Mouse (Mus musculus): ENCODE data around the gene Fam216a. TPM values are rescaled to one million over a fixed set of nuclear protein-coding genes. Genes with fewer than 3 reads are reported as not detected.
A peak's percentile ranks its signal among the peaks of the same experiment; 100 is the strongest.
"Not testable (repeated sequence)": the region's sequence is repeated elsewhere in the genome, so short reads cannot be mapped to it uniquely, and the experiment has no call there.

Fam216a gene
- 54.7 and 59.1 TPM in 2 replicates for polyA plus RNA-seq (2015; fragmentation: Nextera tagmentation; extraction: Ambion mirVana)

DNA sequence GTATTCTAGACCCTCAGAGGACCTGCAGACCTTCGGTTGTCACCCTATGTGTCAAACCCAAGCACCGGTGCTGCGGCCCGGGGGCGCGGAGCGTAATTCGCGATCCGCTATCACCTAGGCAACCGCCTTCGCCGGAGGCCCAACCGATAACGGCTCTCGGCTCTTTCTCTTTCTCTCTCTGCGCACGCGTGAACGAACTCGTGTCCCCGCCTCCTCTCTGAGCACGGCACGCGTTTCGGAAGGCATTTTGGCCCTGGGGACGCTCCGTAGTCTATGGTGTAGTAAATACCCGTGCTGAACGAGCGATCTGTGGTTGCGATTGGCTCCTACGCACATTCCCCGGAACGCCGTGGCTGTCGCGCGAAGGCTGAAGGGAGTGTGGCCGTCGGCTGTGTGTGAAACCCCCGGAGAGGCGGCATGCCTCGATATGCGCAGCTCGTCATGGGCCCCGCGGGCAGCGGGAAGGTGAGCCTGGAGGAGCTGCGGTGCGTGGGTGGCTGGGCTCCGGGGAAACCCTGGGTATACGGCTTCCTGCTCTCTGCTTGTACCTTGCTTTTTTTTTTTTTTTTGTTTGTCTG, at the start of gene Fam216a:
Fam216a (minus strand) TSS at position 173 of the 578 bp plus-strand sequence.
- ATAC-seq (ENCODE audit: insufficient read depth, low FRiP score, low read depth) = peak; percentile 94
- Histone ChIP-seq H3K9ac (peak within 1 kb of the TSS; percentile 59), H3K4me3 (replicated peaks) (peak within 1 kb of the TSS; percentile 57), H3K27me3 (replicated peaks) (no peaks in the 10 kb centered on the region), H3K4me1 (peaks cover 7% of the 10 kb centered on the region), H3K9me3 (no peaks in the 10 kb centered on the region), H3K4me2 (peak within 1 kb of the TSS; percentile 81), H3K27ac (peak within 1 kb of the TSS; percentile 95), H3K36me3 (peaks cover 12% of the 10 kb centered on the region)
- WGBS = under 1% methylated on average over 53 of the region's 53 CpGs

DNA sequence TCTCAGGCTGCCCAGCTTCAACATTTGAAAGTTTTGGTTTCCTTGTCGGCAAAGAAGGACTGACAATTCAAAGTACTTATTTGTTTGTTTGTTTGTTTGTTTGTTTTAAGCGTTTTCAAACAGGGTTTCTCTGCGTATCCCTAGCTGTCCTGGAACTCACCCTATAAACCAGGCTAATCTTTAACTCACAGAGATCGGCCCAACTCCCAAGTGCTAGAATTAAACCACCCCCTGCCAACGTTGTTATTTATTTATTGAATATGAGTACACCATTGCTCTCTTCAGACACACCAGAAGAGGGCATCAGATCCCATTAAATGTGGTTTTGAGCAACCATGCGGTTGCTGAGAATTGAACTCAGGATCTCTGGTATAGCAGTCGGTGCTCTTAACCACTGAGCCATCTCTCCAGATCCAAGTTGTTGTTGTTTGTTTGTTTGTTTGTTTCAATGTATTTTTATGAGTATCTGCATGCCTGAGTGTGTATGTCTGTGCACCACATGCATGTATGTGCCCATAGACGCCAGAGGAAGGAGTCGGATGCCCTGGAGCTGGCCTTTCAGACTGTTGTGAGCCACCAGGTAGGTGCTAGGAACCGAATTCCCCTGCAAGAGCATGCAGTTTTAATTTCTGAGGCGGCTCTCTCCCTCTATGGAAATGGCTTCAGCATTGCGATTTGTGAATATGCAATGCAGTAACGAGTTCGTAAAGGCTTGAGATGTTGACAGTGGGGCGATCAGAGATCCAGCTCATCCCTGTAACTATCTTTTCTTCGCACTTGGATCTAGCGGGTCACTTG, 49.3 kb upstream of the Fam216a start, which contains the start of gene Anapc7:
Anapc7 (plus strand) TSS at position 423 of the 798 bp plus-strand sequence.
- ATAC-seq (ENCODE audit: insufficient read depth, low FRiP score, low read depth) = peak; percentile 21
- H3K9ac ChIP-seq = peak within 1 kb of the TSS; percentile 87
- H3K27me3 ChIP-seq (replicated peaks) = no peaks in the 10 kb centered on the region
- peaks cover 13% of the 10 kb centered on the region for H3K4me1 ChIP-seq
- H3K36me3 ChIP-seq = no peaks in the 10 kb centered on the region
- peak within 1 kb of the TSS; percentile 99 for H3K4me3 ChIP-seq (replicated peaks)
- WGBS = 16% methylated on average over 17 of the region's 17 CpGs
- no peaks in the 10 kb centered on the region for H3K9me3 ChIP-seq
- H3K4me2 ChIP-seq = peak within 1 kb of the TSS; percentile 96
- H3K27ac ChIP-seq = peak within 1 kb of the TSS; percentile 92

DNA sequence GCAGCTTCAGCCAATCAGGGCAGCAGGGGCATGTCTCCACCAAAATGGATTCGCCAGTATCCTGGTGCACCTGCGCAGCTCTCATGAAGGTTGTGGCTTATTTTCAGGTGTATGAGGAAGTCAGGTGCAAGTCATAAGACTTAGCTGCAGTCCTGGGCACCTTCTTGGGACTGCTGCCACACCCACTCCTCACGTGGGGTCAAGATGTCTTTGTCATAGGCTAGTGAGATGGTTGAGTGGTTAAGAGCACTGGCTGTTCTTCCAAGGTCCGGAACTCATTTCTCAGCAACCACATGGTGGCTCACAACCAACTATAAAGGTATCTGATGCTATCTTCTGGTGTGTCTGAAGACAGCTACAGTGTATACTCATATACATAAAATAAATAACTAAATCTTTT, 48.5 kb upstream of the Fam216a start:
- not testable (repeated sequence) for H3K4me2 ChIP-seq; H3K36me3 ChIP-seq; ATAC-seq (ENCODE audit: insufficient read depth, low FRiP score, low read depth); H3K27me3 ChIP-seq (replicated peaks); H3K9me3 ChIP-seq; H3K4me3 ChIP-seq (replicated peaks); H3K9ac ChIP-seq; H3K27ac ChIP-seq
- H3K4me1 ChIP-seq = peaks cover 13% of the 10 kb centered on the region
- WGBS = 56% methylated on average over 4 of the region's 4 CpGs

DNA sequence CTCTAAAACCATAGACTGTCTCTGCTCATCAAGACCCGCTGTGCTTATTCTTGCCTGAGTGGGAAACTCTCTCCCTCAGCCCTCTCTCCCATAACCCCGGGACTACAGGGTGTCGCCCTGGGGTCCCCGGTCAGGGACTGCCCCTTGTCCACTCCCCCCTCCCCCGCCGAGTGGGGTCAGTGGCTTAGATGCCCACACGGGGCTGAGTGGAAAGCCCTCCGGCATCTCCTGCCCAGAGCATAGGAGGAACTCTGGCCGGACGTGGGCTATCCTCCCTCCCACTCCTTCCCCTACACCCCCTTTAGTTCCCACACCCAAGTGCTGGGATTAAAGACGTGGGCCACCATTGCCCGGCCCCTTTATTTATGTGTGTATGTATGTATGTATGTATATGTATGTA, 43.3 kb upstream of the Fam216a start:
- Histone ChIP-seq H3K4me3 (replicated peaks) (no peak overlapping the region), H3K27ac (no peak overlapping the region), H3K27me3 (replicated peaks) (no peaks in the 10 kb centered on the region), H3K9me3 (no peaks in the 10 kb centered on the region), H3K4me1 (peaks cover 7% of the 10 kb centered on the region), H3K36me3 (no peaks in the 10 kb centered on the region), H3K4me2 (no peak overlapping the region), H3K9ac (no peak overlapping the region)
- ATAC-seq (ENCODE audit: insufficient read depth, low FRiP score, low read depth) = 0 out of 2 replicates have a peak, but pooled peaks have one; percentile 14
- 85% methylated on average over 12 of the region's 12 CpGs for whole genome bisulfite sequencing

DNA sequence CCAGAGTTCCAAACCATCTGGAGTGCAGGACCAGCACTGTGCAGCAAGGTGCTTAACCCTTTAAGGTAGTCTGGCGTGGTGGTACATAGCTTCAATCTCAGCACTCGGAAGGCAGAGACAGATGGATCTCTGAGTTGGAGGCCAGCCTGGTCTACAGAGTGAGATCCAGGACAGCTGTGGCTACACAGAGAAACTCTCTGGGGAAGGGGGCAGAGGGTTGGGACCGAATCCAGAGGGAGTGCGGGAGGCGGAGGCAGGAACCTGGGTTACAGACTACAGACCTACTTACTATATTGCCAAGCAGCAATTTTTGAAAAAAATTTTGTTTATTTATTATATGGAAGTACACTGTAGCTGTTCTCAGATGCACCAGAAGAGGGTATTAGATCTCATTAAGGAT, 42.2 kb upstream of the Fam216a start:
- no peak overlapping the region for H3K27ac ChIP-seq
- no peak overlapping the region for H3K4me2 ChIP-seq
- H3K9ac ChIP-seq = no peak overlapping the region
- H3K4me3 ChIP-seq (replicated peaks) = no peak overlapping the region
- H3K4me1 ChIP-seq = peaks cover 7% of the 10 kb centered on the region
- peaks cover 8% of the 10 kb centered on the region; the same call in 1 of the 2 replicates for H3K36me3 ChIP-seq
- 81% methylated on average over 5 of the region's 5 CpGs for WGBS
- no peaks in the 10 kb centered on the region for H3K27me3 ChIP-seq (replicated peaks)
- no peaks in the 10 kb centered on the region for H3K9me3 ChIP-seq
- no peak for ATAC-seq (ENCODE audit: insufficient read depth, low FRiP score, low read depth)

DNA sequence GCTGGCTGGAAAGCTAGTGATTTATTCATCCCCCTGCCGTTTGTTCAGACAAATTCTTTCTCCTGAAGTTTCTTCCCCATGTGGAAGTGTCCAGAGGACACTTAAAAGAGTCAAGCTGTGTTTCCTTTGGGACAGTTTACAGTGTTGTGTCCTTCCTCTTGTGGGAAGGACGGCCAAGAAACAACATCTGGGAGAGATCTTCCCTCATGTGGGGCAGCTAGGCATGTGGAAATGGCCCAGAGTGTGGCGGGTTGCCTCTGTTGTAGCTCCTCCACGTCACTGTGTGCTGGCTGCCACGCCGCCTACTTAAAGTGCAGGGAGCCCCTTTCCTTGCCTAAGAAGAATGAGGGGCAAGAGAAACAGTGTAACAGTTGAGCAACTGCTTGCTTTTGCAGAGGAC, 40.7 kb upstream of the Fam216a start:
- ATAC-seq (ENCODE audit: insufficient read depth, low FRiP score, low read depth) = no peak
- Histone ChIP-seq H3K4me2 (no peak overlapping the region), H3K27ac (0 out of 2 replicates have a peak overlapping the region, but pooled peaks have one; percentile 21), H3K9me3 (no peaks in the 10 kb centered on the region), H3K27me3 (replicated peaks) (no peaks in the 10 kb centered on the region), H3K9ac (no peak overlapping the region), H3K4me1 (peaks cover 7% of the 10 kb centered on the region), H3K36me3 (peaks cover 8% of the 10 kb centered on the region; the same call in 1 of the 2 replicates), H3K4me3 (replicated peaks) (no peak overlapping the region)
- WGBS = 44% methylated on average over 6 of the region's 6 CpGs

DNA sequence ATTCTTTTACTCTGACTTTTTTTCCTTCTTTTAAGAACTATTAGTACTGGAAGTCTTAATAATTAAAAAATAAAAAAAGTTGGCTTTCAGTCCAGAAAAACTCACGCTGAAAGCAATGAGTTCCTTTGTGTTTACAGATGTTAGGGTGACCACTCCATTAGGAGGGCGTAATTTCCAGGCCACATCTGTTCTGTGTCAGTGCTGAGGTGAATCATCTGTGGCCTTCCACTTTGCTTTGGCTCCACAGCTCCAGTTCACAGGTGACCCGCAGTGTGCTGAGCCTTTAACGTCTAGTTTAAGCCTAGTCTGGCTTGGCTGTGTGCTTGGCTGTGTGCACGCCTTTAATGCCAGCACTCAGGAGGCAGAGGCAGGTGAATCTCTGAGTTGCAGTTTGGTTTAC, 39.7 kb upstream of the Fam216a start:
- H3K27ac ChIP-seq = no peak overlapping the region
- no peak overlapping the region for H3K9ac ChIP-seq
- ATAC-seq (ENCODE audit: insufficient read depth, low FRiP score, low read depth) = no peak
- H3K4me2 ChIP-seq = no peak overlapping the region
- no peak overlapping the region for H3K4me3 ChIP-seq (replicated peaks)
- H3K9me3 ChIP-seq = no peaks in the 10 kb centered on the region
- H3K27me3 ChIP-seq (replicated peaks) = no peaks in the 10 kb centered on the region
- 48% methylated on average over 5 of the region's 5 CpGs for WGBS
- H3K36me3 ChIP-seq = peaks cover 9% of the 10 kb centered on the region
- H3K4me1 ChIP-seq = peaks cover 7% of the 10 kb centered on the region

DNA sequence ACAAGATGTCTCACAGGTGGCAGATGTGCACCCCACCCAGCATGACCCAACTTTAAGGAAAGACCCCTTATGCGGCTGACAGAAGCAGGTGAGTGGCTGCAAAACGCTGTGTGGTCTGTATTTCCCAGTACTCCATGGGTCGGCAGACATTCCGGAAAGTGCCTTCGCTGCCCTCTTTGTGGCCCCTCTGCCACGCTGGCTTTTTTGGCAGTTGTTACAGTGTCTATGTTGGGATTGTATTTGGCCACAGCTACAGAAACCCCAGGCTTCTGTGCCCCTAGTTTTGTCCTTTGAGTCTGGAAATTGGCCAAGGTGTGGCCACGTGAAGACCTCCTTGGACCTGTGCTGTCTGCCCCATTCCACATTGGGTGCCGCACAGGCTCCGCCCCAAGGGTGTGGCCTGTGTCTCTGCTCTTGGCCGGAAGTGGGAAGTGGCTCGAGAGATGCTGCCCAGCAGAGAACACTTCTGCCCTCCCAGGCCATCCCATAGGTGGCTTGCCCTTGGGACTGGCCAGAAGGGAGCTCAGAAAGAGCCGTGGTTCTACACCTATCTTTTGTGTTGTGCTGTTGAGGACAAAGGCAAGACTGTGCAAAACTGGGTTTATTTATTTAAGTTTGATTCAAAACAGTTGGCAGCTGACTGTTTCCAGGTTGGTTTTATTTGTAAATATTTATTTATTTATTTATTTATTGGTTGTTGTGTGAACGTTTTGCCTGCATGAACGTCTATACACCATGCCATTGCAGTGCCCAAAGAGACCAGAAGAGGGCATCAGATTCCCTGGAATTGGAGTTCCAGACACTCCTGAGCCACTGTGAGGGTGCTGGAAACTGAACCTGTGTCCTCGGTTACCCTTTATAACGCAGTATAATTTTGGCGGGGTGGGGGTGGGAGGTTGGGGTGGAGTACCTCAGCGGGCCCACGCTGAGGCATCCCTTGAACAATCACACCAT, 37.8 kb upstream of the Fam216a start:
- 88% methylated on average over 19 of the region's 19 CpGs for WGBS
- no peak overlapping the region for H3K27ac ChIP-seq
- H3K4me3 ChIP-seq (replicated peaks) = no peak overlapping the region
- H3K27me3 ChIP-seq (replicated peaks) = no peaks in the 10 kb centered on the region
- H3K9me3 ChIP-seq = no peaks in the 10 kb centered on the region
- H3K4me1 ChIP-seq = peaks cover 7% of the 10 kb centered on the region
- H3K4me2 ChIP-seq = no peak overlapping the region
- peaks cover 28% of the 10 kb centered on the region for H3K36me3 ChIP-seq
- H3K9ac ChIP-seq = no peak overlapping the region
- no peak for ATAC-seq (ENCODE audit: insufficient read depth, low FRiP score, low read depth)

DNA sequence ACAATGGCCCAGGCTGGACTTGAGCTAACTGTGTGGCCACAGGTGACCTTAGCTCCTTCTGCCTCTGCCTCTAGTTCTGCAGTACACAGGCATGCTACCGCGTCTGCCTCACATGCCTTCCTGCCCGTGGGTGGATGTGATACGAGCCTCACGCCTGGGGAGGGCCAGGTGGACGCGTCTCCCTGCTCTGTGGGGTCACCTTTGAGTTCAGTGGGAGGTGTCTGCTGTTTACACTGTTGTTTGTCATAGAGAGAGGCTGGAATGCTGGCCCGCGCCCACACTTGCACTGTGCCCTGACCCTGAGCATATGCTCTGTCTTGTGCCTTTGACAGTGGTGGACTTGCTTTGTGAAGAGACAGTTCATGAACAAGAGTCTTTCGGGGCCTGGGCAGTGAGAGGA, 33.4 kb upstream of the Fam216a start:
- H3K9ac ChIP-seq = no peak overlapping the region
- 82% methylated on average over 10 of the region's 10 CpGs for WGBS
- H3K4me3 ChIP-seq (replicated peaks) = no peak overlapping the region
- H3K4me1 ChIP-seq = peaks cover under 1% of the 10 kb centered on the region
- H3K27ac ChIP-seq = no peak overlapping the region
- no peak overlapping the region for H3K4me2 ChIP-seq
- no peaks in the 10 kb centered on the region for H3K9me3 ChIP-seq
- no peaks in the 10 kb centered on the region for H3K27me3 ChIP-seq (replicated peaks)
- H3K36me3 ChIP-seq = peaks cover 46% of the 10 kb centered on the region
- no peak for ATAC-seq (ENCODE audit: insufficient read depth, low FRiP score, low read depth)

DNA sequence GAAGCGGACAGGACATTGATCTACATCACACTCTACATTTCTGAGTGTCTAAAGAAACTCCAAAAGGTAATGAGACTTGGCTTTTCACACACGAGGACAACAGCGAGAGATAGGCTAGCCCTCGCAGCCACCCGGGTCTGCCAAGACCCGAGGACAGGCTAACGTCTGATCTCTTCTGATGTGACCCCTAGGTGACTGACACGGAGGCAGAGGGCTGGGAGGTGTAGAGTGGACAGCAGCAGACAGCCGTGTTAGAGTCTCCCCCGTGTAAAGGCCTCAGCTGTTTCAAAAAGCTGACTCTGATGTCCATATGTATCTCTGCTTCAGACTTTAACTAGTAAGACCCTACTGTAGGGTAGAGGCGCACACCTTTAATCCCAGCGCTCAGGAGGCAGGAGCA, 31.2 kb upstream of the Fam216a start:
- Histone ChIP-seq H3K36me3 (peaks cover 38% of the 10 kb centered on the region), H3K27me3 (replicated peaks) (no peaks in the 10 kb centered on the region), H3K9ac (no peak overlapping the region), H3K4me1 (peaks cover 3% of the 10 kb centered on the region), H3K4me3 (replicated peaks) (no peak overlapping the region), H3K9me3 (no peaks in the 10 kb centered on the region), H3K27ac (no peak overlapping the region), H3K4me2 (no peak overlapping the region)
- 88% methylated on average over 12 of the region's 12 CpGs for WGBS
- no peak for ATAC-seq (ENCODE audit: insufficient read depth, low FRiP score, low read depth)

DNA sequence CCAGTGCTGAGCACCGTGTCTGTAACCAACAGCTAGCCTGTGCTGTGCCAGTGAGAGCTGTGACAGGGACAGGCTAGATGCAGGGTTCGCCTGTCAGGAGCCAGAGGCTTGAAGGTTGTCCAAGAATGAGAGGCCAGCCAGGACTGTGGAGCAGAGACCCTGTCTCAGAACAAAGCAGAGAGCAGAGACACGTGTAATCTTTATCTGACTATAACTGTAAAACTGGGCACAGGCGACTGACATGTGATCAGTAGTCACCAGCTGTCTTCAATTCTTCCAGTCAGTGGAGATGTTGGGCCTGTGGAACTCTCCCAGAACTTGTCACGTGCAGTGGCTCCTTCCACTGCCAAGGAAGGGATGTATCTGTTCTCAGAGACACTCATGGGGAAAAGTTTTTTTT, 30.6 kb upstream of the Fam216a start:
- no peak overlapping the region for H3K4me2 ChIP-seq
- no peak overlapping the region for H3K9ac ChIP-seq
- no peaks in the 10 kb centered on the region for H3K9me3 ChIP-seq
- H3K4me1 ChIP-seq = peaks cover 3% of the 10 kb centered on the region
- WGBS = 81% methylated on average over 5 of the region's 5 CpGs
- no peak overlapping the region for H3K27ac ChIP-seq
- H3K27me3 ChIP-seq (replicated peaks) = no peaks in the 10 kb centered on the region
- ATAC-seq (ENCODE audit: insufficient read depth, low FRiP score, low read depth) = no peak
- peaks cover 38% of the 10 kb centered on the region for H3K36me3 ChIP-seq
- H3K4me3 ChIP-seq (replicated peaks) = no peak overlapping the region

All from stomach, embryonic 15.5 days (tissue).